Comparison of ENCODE assay signal across 30 mouse cellular contexts in genomic region chr6:70695596-70695995, GRCm38 (mm10).
"Had no signal": no experiment of that assay in that cellular context is flagged by ENCODE, and none has a peak within 500 bp of the region (broad histone marks: within the 10 kb centered on the region; RNA-seq: fewer than 3 reads in every experiment).

No protein-coding gene starts in this region.

- H3K4me2 ChIP-seq: limb, embryonic 12.5 days; limb, embryonic 13.5 days; limb, embryonic 15.5 days; liver, embryonic 11.5 days; liver, embryonic 13.5 days; liver, embryonic 15.5 days; lung, embryonic 14.5 days; lung, embryonic 15.5 days; midbrain, embryonic 11.5 days; midbrain, embryonic 12.5 days; midbrain, embryonic 13.5 days; midbrain, embryonic 15.5 days; neural tube, embryonic 12.5 days; neural tube, embryonic 13.5 days had no signal

- H3K36me3 ChIP-seq: limb, embryonic 10.5 days; limb, embryonic 12.5 days; limb, embryonic 13.5 days; limb, embryonic 15.5 days; liver, embryonic 13.5 days; liver, embryonic 15.5 days; lung, embryonic 15.5 days; midbrain, embryonic 10.5 days; midbrain, embryonic 12.5 days; midbrain, embryonic 13.5 days; midbrain, embryonic 15.5 days; neural tube, embryonic 12.5 days; neural tube, embryonic 13.5 days had no signal

- H3K9ac ChIP-seq: limb, embryonic 12.5 days; limb, embryonic 13.5 days; limb, embryonic 15.5 days; liver, embryonic 13.5 days; liver, embryonic 14.5 days; liver, embryonic 15.5 days; lung, embryonic 14.5 days; lung, embryonic 15.5 days; midbrain, embryonic 12.5 days; midbrain, embryonic 13.5 days; midbrain, embryonic 15.5 days; neural tube, embryonic 12.5 days; neural tube, embryonic 13.5 days had no signal

- H3K4me1 ChIP-seq: limb, embryonic 10.5 days; limb, embryonic 12.5 days; limb, embryonic 13.5 days; limb, embryonic 15.5 days; liver, embryonic 13.5 days; liver, embryonic 15.5 days; lung, embryonic 15.5 days; megakaryocyte, embryonic 14.5 days; midbrain, embryonic 10.5 days; midbrain, embryonic 12.5 days; midbrain, embryonic 13.5 days; midbrain, embryonic 15.5 days; neural tube, embryonic 12.5 days; neural tube, embryonic 13.5 days had no signal

- ATAC-seq: lung, postnatal 0 days; midbrain, embryonic 13.5 days; midbrain, embryonic 15.5 days; midbrain, embryonic 16.5 days had no signal

- H3K4me3 ChIP-seq: limb, embryonic 10.5 days; limb, embryonic 12.5 days; limb, embryonic 13.5 days; limb, embryonic 15.5 days; liver, embryonic 13.5 days; liver, embryonic 15.5 days; lung, embryonic 15.5 days; megakaryocyte, embryonic 14.5 days; midbrain, embryonic 10.5 days; midbrain, embryonic 12.5 days; midbrain, embryonic 13.5 days; midbrain, embryonic 15.5 days; neural tube, embryonic 12.5 days; neural tube, embryonic 13.5 days had no signal

- H3K27ac ChIP-seq: limb, embryonic 10.5 days; limb, embryonic 12.5 days; limb, embryonic 13.5 days; limb, embryonic 15.5 days; liver, embryonic 13.5 days; liver, embryonic 14.5 days; liver, embryonic 15.5 days; lung, embryonic 15.5 days; macrophage; midbrain, embryonic 10.5 days; midbrain, embryonic 12.5 days; midbrain, embryonic 13.5 days; midbrain, embryonic 15.5 days; neural tube, embryonic 12.5 days; neural tube, embryonic 13.5 days had no signal

- H3K9me3 ChIP-seq: limb, embryonic 10.5 days; limb, embryonic 12.5 days; limb, embryonic 15.5 days; liver, embryonic 13.5 days; liver, embryonic 15.5 days; lung, embryonic 15.5 days; megakaryocyte, embryonic 14.5 days; midbrain, embryonic 12.5 days; midbrain, embryonic 13.5 days; midbrain, embryonic 15.5 days had no signal

- DNase-seq: left cerebral cortex, postnatal 4 days; liver; liver, embryonic 13.5 days; lung, adult 18-20 months; lung, adult 2 months; lung, embryonic 14.5 days; lung, postnatal 10 days; lung, postnatal 14 days; lung, postnatal 36 days; lung, postnatal 4 days; midbrain, embryonic 14.5 days had no signal

- H3K27me3 ChIP-seq: limb, embryonic 12.5 days; limb, embryonic 13.5 days; limb, embryonic 15.5 days; liver, embryonic 13.5 days; liver, embryonic 15.5 days; lung, embryonic 15.5 days; megakaryocyte, embryonic 14.5 days; midbrain, embryonic 12.5 days; midbrain, embryonic 13.5 days; midbrain, embryonic 15.5 days; neural tube, embryonic 12.5 days; neural tube, embryonic 13.5 days had no signal
